Mouse (Mus musculus) Muller cell, postnatal 12 days (primary cell): ENCODE data around the gene Selenoi.
"Not testable (repeated sequence)": the region's sequence is repeated elsewhere in the genome, so short reads cannot be mapped to it uniquely, and the experiment has no call there.

Source experiments
- DNase-seq: peaks from one replicate; pipeline ENCODE4 v3.0.0-alpha.2; 2015; ENCODE audit errors: inconsistent ontology term

Gene Selenoi

GRCm38 (mm10) chr5:30232271-30232971 is at the start of gene Selenoi:
Gene Selenoi, plus strand, starts transcription at chr5:30232581.
- peak; percentile 99 for DNase-seq

GRCm38 (mm10) chr5:30187687-30188485 is 44.5 kb upstream of the Selenoi start:
- no peak for DNase-seq

GRCm38 (mm10) chr5:30192452-30192851 is 39.9 kb upstream of the Selenoi start:
- no peak for DNase-seq

GRCm38 (mm10) chr5:30195340-30195739 is 37.0 kb upstream of the Selenoi start:
- DNase-seq, result no peak

- no peak for DNase-seq
These were observed 34.1 kb upstream of the Selenoi start for GRCm38 (mm10) chr5:30198257-30198656.

GRCm38 (mm10) chr5:30201521-30201920 is 30.9 kb upstream of the Selenoi start:
- DNase-seq, result peak; percentile 65

GRCm38 (mm10) chr5:30202221-30202620 is 30.2 kb upstream of the Selenoi start:
- no peak for DNase-seq

- no peak for DNase-seq
These were observed 29.0 kb upstream of the Selenoi start for GRCm38 (mm10) chr5:30203216-30203885.

- DNase-seq, result no peak
These were observed 27.9 kb upstream of the Selenoi start for GRCm38 (mm10) chr5:30204441-30204840.

- no peak for DNase-seq
These were observed 27.3 kb upstream of the Selenoi start for GRCm38 (mm10) chr5:30205034-30205433.

- DNase-seq, result no peak
These were observed 26.9 kb upstream of the Selenoi start, which contains the start of gene Adgrf3 for GRCm38 (mm10) chr5:30205493-30205892. Gene Adgrf3, minus strand, starts transcription at chr5:30205722.

- DNase-seq, result no peak
These were observed 25.1 kb upstream of the Selenoi start for GRCm38 (mm10) chr5:30207276-30207675.

GRCm38 (mm10) chr5:30210758-30211157 is 21.6 kb upstream of the Selenoi start:
- DNase-seq, result not testable (repeated sequence)

GRCm38 (mm10) chr5:30214889-30215288 is 17.5 kb upstream of the Selenoi start:
- peak; percentile 9 for DNase-seq

GRCm38 (mm10) chr5:30215970-30216369 is 16.4 kb upstream of the Selenoi start:
- no peak for DNase-seq

- no peak for DNase-seq
These were observed 12.7 kb upstream of the Selenoi start for GRCm38 (mm10) chr5:30219715-30220114.

GRCm38 (mm10) chr5:30220666-30221065 is 11.7 kb upstream of the Selenoi start:
- no peak for DNase-seq

GRCm38 (mm10) chr5:30222681-30223080 is 9.7 kb upstream of the Selenoi start:
- no peak for DNase-seq

- DNase-seq, result no peak
These were observed 1.5 kb upstream of the Selenoi start for GRCm38 (mm10) chr5:30230901-30231300.

GRCm38 (mm10) chr5:30231891-30232270 is 500 bp upstream of the Selenoi start:
- DNase-seq, result no peak

- DNase-seq, result peak; percentile 53
These were observed 661 bp downstream of the Selenoi start for GRCm38 (mm10) chr5:30233042-30233441.

GRCm38 (mm10) chr5:30233979-30234378 is 1.6 kb downstream of the Selenoi start:
- no peak for DNase-seq
